In genomic region chrX:48124132-48125071, GRCm38 (mm10) we compare ENCODE assay signal across 8 mouse cellular contexts. TPM values are rescaled to one million over a fixed set of nuclear protein-coding genes. Genes with fewer than 3 reads are reported as not detected.
DNase-seq lines count a peak whose midpoint lies in the region; ATAC-seq and TF ChIP-seq lines count a peak whose summit lies in the region.

No protein-coding gene starts in this region.

- no peaks in the 10 kb centered on the region for H3K36me3 ChIP-seq in forebrain, postnatal 0 days (ENCODE audit: insufficient read depth)

- H3K4me3 ChIP-seq in cerebellum, adult 2 months (replicated peaks; ENCODE audit: insufficient read depth, low read depth, low read length): peak overlapping the region; percentile 29
- H3K4me3 ChIP-seq in forebrain, postnatal 0 days (ENCODE audit: low read depth, low read length): no peak overlapping the region

- H3K4me2 ChIP-seq in forebrain, postnatal 0 days (ENCODE audit: low read depth): no peak overlapping the region

- H3K4me1 ChIP-seq in cerebellum, adult 2 months (ENCODE audit: control insufficient read depth, insufficient read depth, low read length): no peaks in the 10 kb centered on the region; the same call in 1 of the 2 replicates
- H3K4me1 ChIP-seq in forebrain, postnatal 0 days (ENCODE audit: insufficient read depth): no peaks in the 10 kb centered on the region

- TF ChIP-seq CTCF in cerebellum, adult 2 months (IDR thresholded peaks at IDR 0.05; ENCODE audit: borderline replicate concordance, insufficient read depth, low read depth, low read length): peak; percentile 79
- peak; percentile 59 for TF ChIP-seq CTCF in forebrain, postnatal 0 days (IDR thresholded peaks at IDR 0.05; ENCODE audit: low read depth)

- WGBS in cerebellum, adult 2 months: 18% methylated on average over 17 of the region's 17 CpGs
- WGBS in forebrain, postnatal 0 days: 32% methylated on average over 17 of the region's 17 CpGs

- H3K9ac ChIP-seq in forebrain, postnatal 0 days: no peak overlapping the region

- peak; percentile 56 for ATAC-seq in forebrain, postnatal 0 days
- peak; percentile 65 to 76; a peak in 2 of 4 replicates for ATAC-seq in hematopoietic stem cell, adult 5-6 weeks (replicated peaks in 1 of 2; ENCODE audit: insufficient read depth in 1 of 2, low FRiP score in 2 of 2, low TSS enrichment in 1 of 2, low read depth in 1 of 2, poor library complexity in 2 of 2, severe bottlenecking in 2 of 2)
- ATAC-seq in activated CD4-positive, CD25-positive, alpha-beta regulatory T cell, adult 4 months: no peak

- H3K27ac ChIP-seq in cerebellum, adult 2 months (ENCODE audit: insufficient read depth, low read length): no peak overlapping the region
- no peak overlapping the region for H3K27ac ChIP-seq in forebrain, postnatal 0 days (ENCODE audit: low read depth, low read length)

- H3K9me3 ChIP-seq in forebrain, postnatal 0 days (ENCODE audit: low read length): no peaks in the 10 kb centered on the region

- DNase-seq in NIH3T3 (ENCODE audit: low read depth): peak; percentile 72
- peak; percentile 71 to 79 for DNase-seq in cerebellum, adult 2 months
- peak; percentile 45 for DNase-seq in forebrain, postnatal 0 days
- peak; percentile 64 to 74 for DNase-seq in layer of hippocampus, postnatal 10 days (ENCODE audit: low spot score in 2 of 2)
- peak; percentile 81 for DNase-seq in lung, postnatal 10 days
- peak; percentile 43 for DNase-seq in right cerebral cortex, adult 18-20 months

- TF ChIP-seq POLR2A in cerebellum, adult 2 months (IDR thresholded peaks at IDR 0.05; ENCODE audit: borderline replicate concordance, insufficient read depth, low read length): no peak

- H3K27me3 ChIP-seq in cerebellum, adult 2 months (ENCODE audit: control insufficient read depth, insufficient read depth, low read length): no peaks in the 10 kb centered on the region
- H3K27me3 ChIP-seq in forebrain, postnatal 0 days (ENCODE audit: insufficient read depth, low read length): no peaks in the 10 kb centered on the region

RNA-seq across cellular contexts. Expression of gene Xpnpep2, which starts 15.9 kb away (rescaled TPM):
- 0.08 and 0.13 TPM in 2 replicates for polyA plus RNA-seq in cerebellum, adult 2 months (2012; rRNA removed)
- total RNA-seq in forebrain, postnatal 0 days (2014; rRNA removed): 0.38 and 0.62 TPM in 2 replicates
- 0.76 and 0.84 TPM in 2 replicates for polyA plus RNA-seq in forebrain, postnatal 0 days (2015; fragmentation: Nextera tagmentation; extraction: Ambion mirVana)
- 0.25 TPM in 1 of 2 replicates, not detected in the other for total RNA-seq in hematopoietic stem cell, adult 5-6 weeks (2017)
- total RNA-seq in layer of hippocampus, postnatal 10 days (2021): under 1 TPM; 0.75 to 0.85 TPM
- polyA plus RNA-seq in activated CD4-positive, CD25-positive, alpha-beta regulatory T cell, adult 4 months (2017; shearing (Covaris generic)): under 1 TPM in 1 of 2 experiments, not detected in 1; 0.48 TPM

RNA-seq across cellular contexts. Expression of gene Sash3, which starts 21.8 kb away (rescaled TPM):
- 0.56 and 0.59 TPM in 2 replicates for polyA plus RNA-seq in cerebellum, adult 2 months (2012; rRNA removed)
- 1.2 and 1.9 TPM in 2 replicates for total RNA-seq in forebrain, postnatal 0 days (2014; rRNA removed)
- 1.1 and 1.3 TPM in 2 replicates for polyA plus RNA-seq in forebrain, postnatal 0 days (2015; fragmentation: Nextera tagmentation; extraction: Ambion mirVana)
- 126 and 139 TPM in 2 replicates for total RNA-seq in hematopoietic stem cell, adult 5-6 weeks (2017)
- 1 to 10 TPM; 1.0 to 1.7 TPM for total RNA-seq in layer of hippocampus, postnatal 10 days (2021)
- 100 to 1,000 TPM; 305 to 323 TPM for polyA plus RNA-seq in activated CD4-positive, CD25-positive, alpha-beta regulatory T cell, adult 4 months (2017; shearing (Covaris generic))

Comparison
In these comparisons a context has a peak if more than half of its experiments do, and no peak if none do; other contexts are left out.
1. RNA of gene Sash3, which starts 21.8 kb away (total RNA-seq): 126 to 139 TPM in hematopoietic stem cell, adult 5-6 weeks; 1.2 to 1.9 TPM in forebrain, postnatal 0 days and 1.0 to 1.7 TPM in layer of hippocampus, postnatal 10 days; every median in the first group is over 10 times any median in the second.
2. Peak in every context shown above with its lines, with median percentiles within 50 percentile points of each other: DNase-seq.